Mouse (Mus musculus) erythroblast, embryonic 14.5 days (primary cell): ENCODE results near the gene Coq7.

Experiments used
- GATA1 ChIP-seq: IDR thresholded peaks from 2 replicates; pipeline ENCODE4 v1.6.1; 2012; ENCODE audit warnings: low read length, inconsistent platforms, mixed read lengths
- TAL1 ChIP-seq: IDR thresholded peaks from 3 replicates; pipeline ENCODE4 v1.6.1; 2012; ENCODE audit warnings: low read length, inconsistent platforms, mixed read lengths

GRCm38 (mm10) chr7:118472886-118473285 lies 60.3 kb downstream of the Coq7 start:
- TF ChIP-seq GATA1 (no peak), TAL1 (no peak)
